Mouse (Mus musculus): ENCODE results near the gene Smg6. TPM values are rescaled to one million over a fixed set of nuclear protein-coding genes. Genes with fewer than 3 reads are reported as not detected.

Gene Smg6
- total RNA-seq, 1 experiment: 19.9 TPM

GRCm38 (mm10) chr11:75167643-75168589, 242.3 kb downstream of the Smg6 start:
- no peaks in the 10 kb centered on the region for H3K9me3 ChIP-seq (ENCODE audit: control insufficient read depth, insufficient read depth, low read depth, low read length)
- no peak overlapping the region for H3K27ac ChIP-seq (ENCODE audit: insufficient read depth, low read depth, low read length, poor library complexity, severe bottlenecking)
- H3K4me1 ChIP-seq (ENCODE audit: control insufficient read depth in 2 of 2, insufficient read depth in 2 of 2, low read length in 2 of 2, poor library complexity in 1 of 2): peaks cover 0 to 16% of the 10 kb centered on the region in 2 experiments; a peak in 1 of 4 replicates
- DNase-seq (ENCODE audit: low read depth, low spot score): no peak
- H3K36me3 ChIP-seq (ENCODE audit: control insufficient read depth, insufficient read depth, low read length, poor library complexity, severe bottlenecking): no peaks in the 10 kb centered on the region; the same call in 1 of the 2 replicates
- no peak overlapping the region for H3K9ac ChIP-seq (ENCODE audit: insufficient read depth, low read depth, low read length, poor library complexity, severe bottlenecking)
- TF ChIP-seq CHD2 (IDR thresholded peaks at IDR 0.05; ENCODE audit: low read depth, low read length): no peak
- in situ Hi-C loops (cut with MboI; ENCODE audit: low sequenced_read_pairs in 2 of 2, unreplicated experiment in 2 of 2): no loop called here
- peak overlapping the region; percentile 62 to 74 for H3K4me3 ChIP-seq (ENCODE audit: insufficient read depth in 1 of 2, low read depth in 1 of 2, low read length in 2 of 2, poor library complexity in 1 of 2, severe bottlenecking in 1 of 2)

DNA sequence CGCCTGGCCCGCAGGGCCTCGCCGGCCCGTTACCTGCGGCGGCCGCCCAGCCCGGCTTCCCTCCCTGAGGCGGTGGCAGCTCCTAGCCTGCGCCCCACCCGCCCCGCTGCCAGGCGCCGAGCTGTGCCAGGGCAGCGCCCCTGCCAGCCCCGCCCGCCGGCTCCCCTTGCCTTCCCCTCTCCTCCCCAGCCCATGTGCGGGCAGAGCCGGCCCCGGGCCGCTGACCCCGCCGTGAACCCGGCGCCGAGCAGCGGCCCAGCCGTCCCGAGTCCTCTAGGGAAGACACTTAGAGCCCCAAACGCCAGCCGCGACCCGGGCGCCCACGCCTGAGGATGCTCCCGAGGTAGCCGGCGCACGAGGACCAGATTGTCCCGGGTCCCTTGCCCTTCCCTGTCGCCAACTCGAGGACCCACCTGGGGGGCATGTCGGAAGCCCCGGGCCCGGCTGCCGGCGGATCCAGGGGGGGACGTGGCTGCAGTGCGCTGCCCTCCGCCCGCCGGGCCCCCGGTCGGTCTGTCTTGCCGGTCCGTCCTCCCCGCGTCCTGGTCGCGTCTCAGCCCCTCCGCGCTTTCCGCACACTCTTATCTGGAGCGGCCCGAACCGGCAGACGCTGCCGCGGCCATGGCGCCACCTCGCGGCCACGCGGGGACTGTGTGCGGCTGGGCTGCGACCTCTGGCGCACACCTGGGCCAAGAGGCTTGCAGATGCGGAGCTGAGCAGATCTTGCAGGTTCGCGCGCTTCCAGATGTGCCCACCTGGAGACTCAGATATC, 243.2 kb downstream of the Smg6 start:
- Histone ChIP-seq H3K9me3 (ENCODE audit: control insufficient read depth, insufficient read depth, low read depth, low read length) (no peaks in the 10 kb centered on the region), H3K27ac (ENCODE audit: insufficient read depth, low read depth, low read length, poor library complexity, severe bottlenecking) (no peak overlapping the region)
- in situ Hi-C loops (cut with MboI; ENCODE audit: low sequenced_read_pairs in 2 of 2, unreplicated experiment in 2 of 2): no loop called here

DNA sequence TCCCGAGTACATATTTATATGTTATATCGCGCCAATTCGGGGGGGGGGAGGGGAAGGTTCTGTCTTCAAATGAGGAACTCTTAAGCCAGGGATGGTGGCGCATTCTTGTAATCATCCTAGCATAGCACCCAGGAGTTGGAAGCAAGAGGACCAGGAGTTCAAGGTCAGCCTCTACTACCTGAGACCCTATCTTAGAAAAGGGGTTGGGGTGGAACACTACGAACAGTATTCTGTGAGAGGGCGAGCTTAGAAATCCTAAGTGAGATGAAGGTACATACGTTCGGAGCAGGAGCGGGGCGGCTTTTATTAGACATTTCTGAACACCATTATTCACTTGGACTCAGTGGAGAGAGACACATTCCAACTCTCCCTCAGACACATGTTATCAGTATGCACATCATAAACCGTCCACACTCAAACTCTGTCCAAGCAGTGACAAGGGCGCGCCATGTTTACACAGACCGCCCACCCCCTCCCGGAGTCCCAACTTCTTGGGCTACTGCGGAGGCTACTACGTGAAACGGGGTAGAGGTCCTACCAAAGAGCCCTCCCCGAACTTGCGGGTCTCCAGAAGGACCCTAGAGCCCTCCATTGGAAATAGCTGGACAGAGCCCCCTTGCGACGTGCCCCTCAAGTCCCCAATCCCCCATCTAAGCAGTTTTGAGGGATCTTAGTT, 243.9 kb downstream of the Smg6 start, which contains the start of gene Hic1:
Hic1 (minus strand) TSS at position 115 of the 676 bp plus-strand sequence.
- TF ChIP-seq HCFC1 (IDR thresholded peaks at IDR 0.05; ENCODE audit: borderline replicate concordance, insufficient read depth, low read length): no peak
- no peak for TF ChIP-seq ZNF384 (IDR thresholded peaks at IDR 0.05; ENCODE audit: low read depth, low read length)
- TF ChIP-seq ZC3H11A (IDR thresholded peaks at IDR 0.05; ENCODE audit: borderline replicate concordance, low read depth, low read length): no peak
- no peak for TF ChIP-seq CHD2 (IDR thresholded peaks at IDR 0.05; ENCODE audit: low read depth, low read length)
- no peak for TF ChIP-seq MAFK (IDR thresholded peaks at IDR 0.05; ENCODE audit: insufficient read depth, low read depth, low read length)
- in situ Hi-C loops (cut with MboI; ENCODE audit: low sequenced_read_pairs in 2 of 2, unreplicated experiment in 2 of 2): no loop called here
- Histone ChIP-seq H3K4me3 (ENCODE audit: insufficient read depth in 1 of 2, low read depth in 1 of 2, low read length in 2 of 2, poor library complexity in 1 of 2, severe bottlenecking in 1 of 2) (peak within 1 kb of the TSS; percentile 62 to 74), H3K9me3 (ENCODE audit: control insufficient read depth, insufficient read depth, low read depth, low read length) (no peaks in the 10 kb centered on the region), H3K4me1 (ENCODE audit: control insufficient read depth in 2 of 2, insufficient read depth in 2 of 2, low read length in 2 of 2, poor library complexity in 1 of 2) (peaks cover 0 to 21% of the 10 kb centered on the region in 2 experiments; a peak in 1 of 4 replicates), H3K36me3 (ENCODE audit: control insufficient read depth, insufficient read depth, low read length, poor library complexity, severe bottlenecking) (no peaks in the 10 kb centered on the region), H3K9ac (ENCODE audit: insufficient read depth, low read depth, low read length, poor library complexity, severe bottlenecking) (peak within 1 kb of the TSS; percentile 46), H3K27ac (ENCODE audit: insufficient read depth, low read depth, low read length, poor library complexity, severe bottlenecking) (no peak within 1 kb of the TSS)
- DNase-seq (ENCODE audit: low read depth, low spot score): no peak

More for the DNA sequence above, 243.2 kb downstream of the Smg6 start:
- H3K9ac ChIP-seq (ENCODE audit: insufficient read depth, low read depth, low read length, poor library complexity, severe bottlenecking): peak overlapping the region; percentile 46
- TF ChIP-seq MAFK (IDR thresholded peaks at IDR 0.05; ENCODE audit: insufficient read depth, low read depth, low read length) (no peak), ZNF384 (IDR thresholded peaks at IDR 0.05; ENCODE audit: low read depth, low read length) (no peak), CHD2 (IDR thresholded peaks at IDR 0.05; ENCODE audit: low read depth, low read length) (no peak), ZC3H11A (IDR thresholded peaks at IDR 0.05; ENCODE audit: borderline replicate concordance, low read depth, low read length) (0 out of 2 replicates have a peak, but pooled peaks have one; percentile 15), HCFC1 (IDR thresholded peaks at IDR 0.05; ENCODE audit: borderline replicate concordance, insufficient read depth, low read length) (no peak)
- DNase-seq (ENCODE audit: low read depth, low spot score): no peak
- H3K4me3 ChIP-seq (ENCODE audit: insufficient read depth in 1 of 2, low read depth in 1 of 2, low read length in 2 of 2, poor library complexity in 1 of 2, severe bottlenecking in 1 of 2): peak overlapping the region; percentile 62 to 74
- peaks cover 0 to 20% of the 10 kb centered on the region in 2 experiments; a peak in 1 of 4 replicates for H3K4me1 ChIP-seq (ENCODE audit: control insufficient read depth in 2 of 2, insufficient read depth in 2 of 2, low read length in 2 of 2, poor library complexity in 1 of 2)
- H3K36me3 ChIP-seq (ENCODE audit: control insufficient read depth, insufficient read depth, low read length, poor library complexity, severe bottlenecking): no peaks in the 10 kb centered on the region

DNA sequence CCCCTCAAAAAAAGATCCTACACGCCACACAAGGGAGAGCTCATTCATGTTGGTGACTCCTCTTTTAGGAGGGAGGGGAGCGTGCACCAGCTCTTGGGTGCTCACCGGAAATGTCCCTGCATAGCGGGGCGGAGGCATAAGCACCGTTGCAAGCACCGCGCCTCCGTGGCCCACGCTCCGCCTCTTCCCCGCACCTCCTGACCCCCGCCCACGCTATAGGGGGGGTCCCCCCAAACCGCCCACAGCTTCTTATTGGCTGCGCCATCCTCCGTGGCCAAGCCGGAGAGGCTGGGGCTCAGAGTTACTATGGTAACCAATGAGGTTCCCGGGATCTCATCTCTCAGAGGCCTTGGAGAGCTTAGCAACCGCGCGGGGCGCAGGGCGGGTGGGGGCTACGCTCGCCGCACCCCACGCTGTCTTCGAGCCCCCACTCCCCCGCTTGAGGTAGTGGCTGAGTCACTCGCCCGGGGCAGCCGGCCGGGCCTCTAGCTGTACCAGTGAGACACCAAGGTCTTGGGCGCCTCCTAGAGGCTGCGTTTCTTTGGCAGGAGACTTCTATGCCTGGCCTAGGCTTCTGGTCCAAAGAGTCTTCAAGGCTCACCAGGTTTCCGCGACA, 244.6 kb downstream of the Smg6 start:
- no peak overlapping the region for H3K27ac ChIP-seq (ENCODE audit: insufficient read depth, low read depth, low read length, poor library complexity, severe bottlenecking)
- H3K36me3 ChIP-seq (ENCODE audit: control insufficient read depth, insufficient read depth, low read length, poor library complexity, severe bottlenecking): no peaks in the 10 kb centered on the region
- peak overlapping the region; percentile 54 to 74 for H3K4me3 ChIP-seq (ENCODE audit: insufficient read depth in 1 of 2, low read depth in 1 of 2, low read length in 2 of 2, poor library complexity in 1 of 2, severe bottlenecking in 1 of 2)
- H3K9ac ChIP-seq (ENCODE audit: insufficient read depth, low read depth, low read length, poor library complexity, severe bottlenecking): no peak overlapping the region
- peak; percentile 92 for DNase-seq (ENCODE audit: low read depth, low spot score)
- H3K4me1 ChIP-seq (ENCODE audit: control insufficient read depth in 2 of 2, insufficient read depth in 2 of 2, low read length in 2 of 2, poor library complexity in 1 of 2): peaks cover 0 to 18% of the 10 kb centered on the region in 2 experiments; a peak in 1 of 4 replicates
- in situ Hi-C loops (cut with MboI; ENCODE audit: low sequenced_read_pairs in 2 of 2, unreplicated experiment in 2 of 2): no loop called here
- H3K9me3 ChIP-seq (ENCODE audit: control insufficient read depth, insufficient read depth, low read depth, low read length): no peaks in the 10 kb centered on the region
- no peak for TF ChIP-seq ZC3H11A (IDR thresholded peaks at IDR 0.05; ENCODE audit: borderline replicate concordance, low read depth, low read length)
